32 mouse cellular contexts compared by ENCODE assay signal in the genomic region with DNA sequence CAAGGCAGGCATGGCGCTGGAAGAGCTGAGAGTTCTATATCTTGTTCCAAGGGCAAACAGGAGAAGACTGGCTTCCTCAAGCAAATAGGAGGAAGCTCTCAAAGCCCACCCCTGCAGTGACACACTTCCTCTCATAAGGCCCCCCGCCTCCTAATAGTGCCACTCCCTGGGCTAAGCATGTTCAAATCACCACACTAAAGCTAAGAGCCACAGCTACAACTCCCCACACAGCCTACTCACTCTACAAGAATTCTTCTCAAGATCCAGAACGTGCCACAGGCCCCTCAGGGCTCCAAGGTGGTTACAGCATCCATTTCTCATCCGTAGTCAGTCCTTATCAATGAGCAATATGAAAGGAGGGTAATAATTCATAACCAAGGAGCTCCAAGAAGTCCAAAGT.
"Had no signal": no experiment of that assay in that cellular context is flagged by ENCODE, and none has a peak within 500 bp of the region (broad histone marks: within the 10 kb centered on the region; RNA-seq: fewer than 3 reads in every experiment).

No protein-coding gene starts in this region.

- H3K4me3 ChIP-seq: left cerebral cortex, adult 2 months; limb, embryonic 10.5 days; limb, embryonic 12.5 days; limb, embryonic 13.5 days; limb, embryonic 15.5 days; liver, embryonic 12.5 days; liver, embryonic 13.5 days; liver, embryonic 15.5 days; lung, embryonic 15.5 days; megakaryocyte, embryonic 14.5 days; midbrain, embryonic 10.5 days; midbrain, embryonic 12.5 days; midbrain, embryonic 13.5 days; midbrain, embryonic 15.5 days; myocyte; neural tube, embryonic 12.5 days had no signal

- H3K9me3 ChIP-seq: limb, embryonic 10.5 days; limb, embryonic 12.5 days; limb, embryonic 13.5 days; limb, embryonic 15.5 days; liver, embryonic 12.5 days; liver, embryonic 13.5 days; liver, embryonic 15.5 days; lung, embryonic 15.5 days; midbrain, embryonic 10.5 days; midbrain, embryonic 12.5 days; midbrain, embryonic 13.5 days; midbrain, embryonic 15.5 days; neural tube, embryonic 12.5 days had no signal

- H3K36me3 ChIP-seq: limb, embryonic 10.5 days; limb, embryonic 12.5 days; limb, embryonic 13.5 days; limb, embryonic 15.5 days; liver, embryonic 12.5 days; liver, embryonic 13.5 days; liver, embryonic 15.5 days; lung, embryonic 15.5 days; midbrain, embryonic 10.5 days; midbrain, embryonic 12.5 days; midbrain, embryonic 13.5 days; midbrain, embryonic 15.5 days; neural tube, embryonic 12.5 days had no signal

- H3K27ac ChIP-seq: left cerebral cortex, adult 2 months; limb, embryonic 10.5 days; limb, embryonic 12.5 days; limb, embryonic 13.5 days; limb, embryonic 15.5 days; liver, embryonic 12.5 days; liver, embryonic 13.5 days; liver, embryonic 14.5 days; liver, embryonic 15.5 days; lung, embryonic 15.5 days; macrophage; midbrain, embryonic 10.5 days; midbrain, embryonic 12.5 days; midbrain, embryonic 13.5 days; midbrain, embryonic 15.5 days; neural tube, embryonic 12.5 days had no signal

- H3K4me1 ChIP-seq: liver, embryonic 13.5 days; megakaryocyte, embryonic 14.5 days; midbrain, embryonic 12.5 days; midbrain, embryonic 15.5 days; neural tube, embryonic 12.5 days had no signal

- ATAC-seq: liver, embryonic 12.5 days; liver, postnatal 0 days; lung, postnatal 0 days; midbrain, embryonic 13.5 days; midbrain, embryonic 15.5 days; midbrain, embryonic 16.5 days had no signal

- H3K4me2 ChIP-seq: limb, embryonic 12.5 days; limb, embryonic 13.5 days; limb, embryonic 15.5 days; liver, embryonic 11.5 days; liver, embryonic 12.5 days; liver, embryonic 13.5 days; liver, embryonic 15.5 days; lung, embryonic 14.5 days; lung, embryonic 15.5 days; midbrain, embryonic 12.5 days; midbrain, embryonic 13.5 days; midbrain, embryonic 15.5 days; neural tube, embryonic 12.5 days had no signal

- DNase-seq: left cerebral cortex, postnatal 4 days; liver; liver, embryonic 13.5 days; liver, postnatal 0 days; lung, adult 18-20 months; lung, adult 2 months; lung, embryonic 14.5 days; lung, postnatal 10 days; lung, postnatal 14 days; lung, postnatal 36 days; lung, postnatal 4 days; midbrain, embryonic 14.5 days had no signal

- H3K27me3 ChIP-seq: limb, embryonic 12.5 days; limb, embryonic 13.5 days; limb, embryonic 15.5 days; liver, embryonic 12.5 days; liver, embryonic 13.5 days; liver, embryonic 15.5 days; lung, embryonic 15.5 days; megakaryocyte, embryonic 14.5 days; midbrain, embryonic 12.5 days; midbrain, embryonic 13.5 days; midbrain, embryonic 15.5 days; neural tube, embryonic 12.5 days had no signal

- H3K9ac ChIP-seq: limb, embryonic 12.5 days; limb, embryonic 13.5 days; limb, embryonic 15.5 days; liver, embryonic 12.5 days; liver, embryonic 13.5 days; liver, embryonic 14.5 days; liver, embryonic 15.5 days; liver, postnatal 0 days; lung, embryonic 14.5 days; lung, embryonic 15.5 days; midbrain, embryonic 12.5 days; midbrain, embryonic 13.5 days; midbrain, embryonic 15.5 days; neural tube, embryonic 12.5 days had no signal
